Mouse (Mus musculus) ES-E14 (cell line): ENCODE measurements at regions not wholly inside any gene's neighbourhood (a gene's known extent, or its start where the extent isn't known, plus 50 kb on each side); places are given as distances from the start of the nearest gene placed in this dataset.

ENCODE experiments used
- DNase-seq: peaks from one replicate; pipeline ENCODE4 v3.0.0-alpha.2; 2013; ENCODE audit warnings: low read depth, low spot score
- H3K27ac ChIP-seq: 2 replicates; pipeline ENCODE4 v1.5.1; 2012; ENCODE audit warnings: low read depth, mild to moderate bottlenecking, low read length, moderate library complexity, mixed read lengths; ENCODE audit not compliant: poor library complexity, insufficient read depth, severe bottlenecking
- H3K36me3 ChIP-seq: 2 replicates; pipeline ENCODE4 v1.6.1; 2012; ENCODE audit warnings: mild to moderate bottlenecking, low read length, moderate library complexity, mixed read lengths; ENCODE audit not compliant: control insufficient read depth, poor library complexity, insufficient read depth, severe bottlenecking
- H3K4me1 ChIP-seq, 2 experiments: fragments of 150-350 bp in 1 of 2; sonication (generic) in 1 of 2; 2 replicates each; pipeline ENCODE4 v1.6.1; 2012; ENCODE audit warnings: low read length in 2 of 2, mild to moderate bottlenecking in 1 of 2, mixed read lengths in 1 of 2; ENCODE audit not compliant: control insufficient read depth in 2 of 2, insufficient read depth in 2 of 2, poor library complexity in 1 of 2
- H3K4me3 ChIP-seq, 2 experiments: fragments of 150-350 bp in 1 of 2; sonication (generic) in 1 of 2; 2 replicates each; pipeline ENCODE4 v1.5.1; 2012; ENCODE audit warnings: low read length in 2 of 2, low read depth in 1 of 2, mild to moderate bottlenecking in 1 of 2, mixed read lengths in 1 of 2; ENCODE audit not compliant: insufficient read depth in 1 of 2, poor library complexity in 1 of 2, severe bottlenecking in 1 of 2
- H3K9ac ChIP-seq: 2 replicates; pipeline ENCODE4 v1.6.1; 2012; ENCODE audit warnings: low read depth, mild to moderate bottlenecking, low read length, mixed read lengths; ENCODE audit not compliant: poor library complexity, insufficient read depth, severe bottlenecking
- H3K9me3 ChIP-seq: fragments of 150-350 bp; sonication (generic); 2 replicates; pipeline ENCODE4 v1.6.1; 2012; ENCODE audit warnings: low read depth, mild to moderate bottlenecking, low read length; ENCODE audit not compliant: control insufficient read depth, insufficient read depth
- CHD2 ChIP-seq: IDR thresholded peaks from 2 replicates; pipeline ENCODE4 v1.6.1; 2014; ENCODE audit warnings: mild to moderate bottlenecking, low read depth, low read length, inconsistent platforms
- HCFC1 ChIP-seq: IDR thresholded peaks from 2 replicates; pipeline ENCODE4 v1.6.1; 2012; ENCODE audit warnings: low read length, inconsistent platforms, borderline replicate concordance; ENCODE audit not compliant: insufficient read depth
- MAFK ChIP-seq: IDR thresholded peaks from 2 replicates; pipeline ENCODE4 v1.6.1; 2014; ENCODE audit warnings: mild to moderate bottlenecking, low read depth, low read length, inconsistent platforms; ENCODE audit not compliant: insufficient read depth
- ZC3H11A ChIP-seq: IDR thresholded peaks from 2 replicates; pipeline ENCODE4 v1.6.1; 2012; ENCODE audit warnings: low read depth, mild to moderate bottlenecking, inconsistent platforms, low read length, borderline replicate concordance
- ZNF384 ChIP-seq: IDR thresholded peaks from 2 replicates; pipeline ENCODE4 v1.6.1; 2012; ENCODE audit warnings: low read depth, low read length, inconsistent platforms
- in situ Hi-C, 2 experiments: fragments of 600-800 bp; cut with MboI; formaldehyde crosslinking; loops; one replicate each; pipeline ENCODE4 v1.15.1; 2025; ENCODE audit warnings: low sequenced_read_pairs in 2 of 2, inconsistent platforms in 1 of 2; ENCODE audit not compliant: unreplicated experiment in 2 of 2

GRCm38 (mm10) chr12:56404833-56405232 is 59.1 kb upstream of the Mbip start:
- peak; percentile 61 for DNase-seq
- no peak for TF ChIP-seq HCFC1
- peak; percentile 95 for TF ChIP-seq ZC3H11A
- in situ Hi-C loops = loop anchor here in 1 of 2 experiments (10.0 kb wide), 1 partner anchor 350 kb away; no protein-coding TSS in a partner anchor

GRCm38 (mm10) chr12:56404262-56404661 is 58.6 kb upstream of the Mbip start:
- TF ChIP-seq ZNF384 (no peak), HCFC1 (no peak), ZC3H11A (no peak), MAFK (no peak), CHD2 (no peak)
- Histone ChIP-seq H3K36me3 (no peaks in the 10 kb centered on the region), H3K27ac (no peak overlapping the region), H3K4me1 (no peaks in the 10 kb centered on the region), H3K9me3 (no peaks in the 10 kb centered on the region), H3K9ac (no peak overlapping the region), H3K4me3 (no peak overlapping the region)
- in situ Hi-C loops = loop anchor here in 1 of 2 experiments (10.0 kb wide), 1 partner anchor 349 kb away; no protein-coding TSS in a partner anchor
- DNase-seq = no peak

More at GRCm38 (mm10) chr12:56404833-56405232, 59.1 kb upstream of the Mbip start:
- Histone ChIP-seq H3K27ac (no peak overlapping the region), H3K36me3 (no peaks in the 10 kb centered on the region), H3K9me3 (no peaks in the 10 kb centered on the region), H3K4me3 (no peak overlapping the region), H3K9ac (no peak overlapping the region), H3K4me1 (no peaks in the 10 kb centered on the region)

- H3K9ac ChIP-seq = no peak overlapping the region
- H3K9me3 ChIP-seq = no peaks in the 10 kb centered on the region
- H3K27ac ChIP-seq = no peak overlapping the region
- no peak for TF ChIP-seq ZC3H11A
- TF ChIP-seq CHD2 = no peak
- TF ChIP-seq MAFK = no peak
- no peak for TF ChIP-seq ZNF384
- TF ChIP-seq HCFC1 = no peak
- H3K4me3 ChIP-seq = no peak overlapping the region
- no peaks in the 10 kb centered on the region for H3K36me3 ChIP-seq
- no peaks in the 10 kb centered on the region for H3K4me1 ChIP-seq
- DNase-seq = no peak
- in situ Hi-C loops = loop anchor here in 1 of 2 experiments (10.0 kb wide), 1 partner anchor 349 kb away; no protein-coding TSS in a partner anchor
These were observed 57.9 kb upstream of the Mbip start for GRCm38 (mm10) chr12:56403626-56404025.

GRCm38 (mm10) chr12:56402844-56403243 is 57.1 kb upstream of the Mbip start:
- Histone ChIP-seq H3K4me1 (no peaks in the 10 kb centered on the region), H3K27ac (no peak overlapping the region), H3K4me3 (no peak overlapping the region), H3K9me3 (no peaks in the 10 kb centered on the region), H3K36me3 (no peaks in the 10 kb centered on the region), H3K9ac (no peak overlapping the region)
- no peak for TF ChIP-seq CHD2
- no peak for TF ChIP-seq ZNF384
- no peak for TF ChIP-seq HCFC1
- no peak for TF ChIP-seq ZC3H11A
- TF ChIP-seq MAFK = no peak
- no peak for DNase-seq
- in situ Hi-C loops = loop anchor here in 1 of 2 experiments (10.0 kb wide), 1 partner anchor 348 kb away; no protein-coding TSS in a partner anchor

- no peak overlapping the region for H3K4me3 ChIP-seq
- no peak overlapping the region for H3K27ac ChIP-seq
- DNase-seq = no peak
- TF ChIP-seq MAFK (no peak), ZC3H11A (no peak), CHD2 (no peak), HCFC1 (no peak), ZNF384 (no peak)
- no peaks in the 10 kb centered on the region for H3K36me3 ChIP-seq
- no peaks in the 10 kb centered on the region for H3K4me1 ChIP-seq
- no peak overlapping the region for H3K9ac ChIP-seq
- H3K9me3 ChIP-seq = no peaks in the 10 kb centered on the region
- in situ Hi-C loops = loop anchor here in 1 of 2 experiments (10.0 kb wide), 1 partner anchor 347 kb away; no protein-coding TSS in a partner anchor
These were observed 56.4 kb upstream of the Mbip start for GRCm38 (mm10) chr12:56402137-56402536.
